Comparison of ENCODE assay signal across 23 mouse cellular contexts in the genomic region with DNA sequence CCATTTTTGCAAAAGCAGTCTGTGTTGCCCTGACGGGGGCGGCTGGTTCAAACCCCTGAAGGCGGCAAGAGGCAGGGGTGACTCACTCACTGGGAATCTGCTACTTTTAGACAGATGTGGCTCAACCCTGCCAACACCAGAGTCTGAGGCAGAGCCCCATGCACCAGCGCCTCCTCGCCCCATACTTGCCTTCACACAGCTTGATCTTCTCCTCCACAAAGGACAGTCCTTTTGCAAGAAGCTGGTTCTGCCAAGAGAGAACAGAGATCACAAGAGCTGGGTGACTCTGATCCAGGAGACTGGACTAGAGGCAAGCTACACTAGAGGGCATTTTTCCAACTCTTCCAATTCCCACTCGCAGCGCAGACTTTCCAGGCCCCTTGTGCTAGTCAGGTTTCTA.
DNase-seq lines count a peak whose midpoint lies in the region; ATAC-seq lines count a peak whose summit lies in the region.
"Had no signal": no experiment of that assay in that cellular context is flagged by ENCODE, and none has a peak within 500 bp of the region (broad histone marks: within the 10 kb centered on the region; RNA-seq: fewer than 3 reads in every experiment).

No protein-coding gene starts in this region.

- no peak for ATAC-seq in heart, embryonic 12.5 days (ENCODE audit: insufficient number of reproducible peaks, low FRiP score)
- ATAC-seq: forebrain, embryonic 14.5 days; inflammation-experienced regulatory T-cells, adult 6 months; midbrain, embryonic 15.5 days had no signal

- no peak overlapping the region for H3K9ac ChIP-seq in heart, embryonic 12.5 days
- H3K9ac ChIP-seq: heart, embryonic 15.5 days; midbrain, embryonic 15.5 days; neural tube, embryonic 15.5 days had no signal

- H3K4me1 ChIP-seq in heart, embryonic 12.5 days (replicated peaks), result peaks cover 21% of the 10 kb centered on the region
- H3K4me1 ChIP-seq in heart, embryonic 10.5 days, result peaks cover 20% of the 10 kb centered on the region
- H3K4me1 ChIP-seq: midbrain, embryonic 15.5 days had no signal

- DNase-seq in heart, adult 18-20 months, result peak; percentile 49 to 61
- peak; percentile 80 for DNase-seq in NIH3T3 (ENCODE audit: low read depth)
- DNase-seq in heart, embryonic 10.5 days (ENCODE audit: low spot score), result no peak
- DNase-seq in lung, postnatal 14 days, result peak; percentile 43
- DNase-seq in testis, postnatal 14 days (ENCODE audit: low spot score), result no peak
- DNase-seq in retina, postnatal 1 day, result no peak
- DNase-seq in left cerebral cortex, adult 8-10 months (ENCODE audit: low spot score in 2 of 2), result no peak
- DNase-seq: adrenal gland, adult 8-10 months; B cell, adult 2 months; cerebellum, adult 11-12 months; cerebellum, postnatal 36 days; gastrocnemius, postnatal 25 days; kidney, adult 9 months; left cerebral cortex, postnatal 4 days; liver; right cerebral cortex, postnatal 14 days had no signal

- H3K4me3 ChIP-seq in heart, embryonic 12.5 days, result no peak overlapping the region
- no peak overlapping the region for H3K4me3 ChIP-seq in heart, embryonic 10.5 days
- H3K4me3 ChIP-seq: heart, embryonic 15.5 days; midbrain, embryonic 15.5 days; myocyte; neural tube, embryonic 15.5 days had no signal

- no peak overlapping the region for H3K4me2 ChIP-seq in heart, embryonic 12.5 days
- H3K4me2 ChIP-seq: heart, embryonic 15.5 days; midbrain, embryonic 15.5 days; neural tube, embryonic 15.5 days had no signal

- no peak overlapping the region for H3K27ac ChIP-seq in heart, embryonic 12.5 days (ENCODE audit: poor library complexity, severe bottlenecking)
- H3K27ac ChIP-seq in heart, embryonic 10.5 days, result peak overlapping the region; percentile 10; the same call in 1 of the 2 replicates
- H3K27ac ChIP-seq: heart, embryonic 15.5 days; midbrain, embryonic 15.5 days; neural tube, embryonic 15.5 days had no signal

- H3K9me3 ChIP-seq in heart, embryonic 12.5 days (replicated peaks), result no peaks in the 10 kb centered on the region
- no peaks in the 10 kb centered on the region for H3K9me3 ChIP-seq in heart, embryonic 10.5 days
- H3K9me3 ChIP-seq: heart, embryonic 15.5 days; midbrain, embryonic 15.5 days; neural tube, embryonic 15.5 days had no signal

- no peaks in the 10 kb centered on the region for H3K27me3 ChIP-seq in heart, embryonic 12.5 days (replicated peaks)
- no peaks in the 10 kb centered on the region for H3K27me3 ChIP-seq in heart, embryonic 10.5 days (ENCODE audit: insufficient read depth, poor library complexity, severe bottlenecking)
- H3K27me3 ChIP-seq: heart, embryonic 15.5 days; midbrain, embryonic 15.5 days; neural tube, embryonic 15.5 days had no signal

- 66% methylated on average over 7 of the region's 7 CpGs for WGBS in heart, embryonic 12.5 days
- WGBS in heart, embryonic 10.5 days, result 70% methylated on average over 7 of the region's 7 CpGs

- H3K36me3 ChIP-seq in heart, embryonic 12.5 days, result no peaks in the 10 kb centered on the region
- 0 out of 2 replicates have a peak, but pooled peaks cover 9% of the 10 kb centered on the region for H3K36me3 ChIP-seq in heart, embryonic 10.5 days
- H3K36me3 ChIP-seq: heart, embryonic 15.5 days; midbrain, embryonic 15.5 days; neural tube, embryonic 15.5 days had no signal

Comparison
In these comparisons a context has a peak if more than half of its experiments do, and no peak if none do; other contexts are left out.
1. DNase-seq: peak in heart, adult 18-20 months (2 of 2), NIH3T3 (single experiment) and lung, postnatal 14 days (single experiment); none in heart, embryonic 10.5 days (single experiment), testis, postnatal 14 days (single experiment), retina, postnatal 1 day (single experiment) and left cerebral cortex, adult 8-10 months (0 of 2).